Comparison of ENCODE assay signal across 10 mouse cellular contexts in genomic region chr16:23521092-23521491, GRCm38 (mm10). TPM values are rescaled to one million over a fixed set of nuclear protein-coding genes. Genes with fewer than 3 reads are reported as not detected.
DNase-seq lines count a peak whose midpoint lies in the region; ATAC-seq lines count a peak whose summit lies in the region.
"Had no signal": no experiment of that assay in that cellular context is flagged by ENCODE, and none has a peak within 500 bp of the region (broad histone marks: within the 10 kb centered on the region; RNA-seq: fewer than 3 reads in every experiment).

No protein-coding gene starts in this region.

- DNase-seq in heart, postnatal 25 days (ENCODE audit: low spot score): no peak
- peak; percentile 24 for DNase-seq in brain, adult 2 months (ENCODE audit: low read depth, low spot score)
- DNase-seq in right cerebral cortex, adult 18-20 months: no peak
- DNase-seq in cerebellum, adult 9-10 months: no peak
- DNase-seq: kidney, adult 18-20 months had no signal

- H3K27me3 ChIP-seq in heart, embryonic 15.5 days: no peaks in the 10 kb centered on the region
- no peaks in the 10 kb centered on the region for H3K27me3 ChIP-seq in forebrain, embryonic 16.5 days (replicated peaks; ENCODE audit: control insufficient read depth, insufficient read depth, low read length)
- no peaks in the 10 kb centered on the region for H3K27me3 ChIP-seq in liver, embryonic 16.5 days (ENCODE audit: control insufficient read depth, insufficient read depth, low read depth, low read length)
- H3K27me3 ChIP-seq: limb, embryonic 15.5 days had no signal

- peaks cover 63% of the 10 kb centered on the region for H3K4me1 ChIP-seq in heart, embryonic 15.5 days (replicated peaks)
- peaks cover 57% of the 10 kb centered on the region for H3K4me1 ChIP-seq in forebrain, embryonic 16.5 days (replicated peaks; ENCODE audit: control insufficient read depth, insufficient read depth, low read length)
- H3K4me1 ChIP-seq in liver, embryonic 16.5 days (ENCODE audit: control insufficient read depth, low read depth, low read length): peaks cover 3% of the 10 kb centered on the region; the same call in 1 of the 2 replicates

- peak overlapping the region; percentile 8; the same call in 1 of the 2 replicates for H3K9ac ChIP-seq in heart, embryonic 15.5 days
- peak overlapping the region; percentile 80 for H3K9ac ChIP-seq in forebrain, embryonic 16.5 days (replicated peaks; ENCODE audit: low read depth, low read length)
- H3K9ac ChIP-seq in liver, embryonic 16.5 days (ENCODE audit: low read depth, low read length): no peak overlapping the region

- peak overlapping the region; percentile 89 for H3K27ac ChIP-seq in heart, embryonic 15.5 days
- peak overlapping the region; percentile 97 for H3K27ac ChIP-seq in forebrain, embryonic 16.5 days (ENCODE audit: low read length)
- no peak overlapping the region for H3K27ac ChIP-seq in liver, embryonic 16.5 days (ENCODE audit: low read length)

- no peaks in the 10 kb centered on the region for H3K9me3 ChIP-seq in heart, embryonic 15.5 days (replicated peaks)
- no peaks in the 10 kb centered on the region for H3K9me3 ChIP-seq in forebrain, embryonic 16.5 days (ENCODE audit: control insufficient read depth, low read length)
- H3K9me3 ChIP-seq in liver, embryonic 16.5 days (replicated peaks; ENCODE audit: control insufficient read depth, low read length): no peaks in the 10 kb centered on the region
- H3K9me3 ChIP-seq: limb, embryonic 15.5 days had no signal

- WGBS in heart, embryonic 15.5 days: 18% methylated on average over 5 of the region's 5 CpGs
- WGBS in forebrain, embryonic 16.5 days: 9% methylated on average over 5 of the region's 5 CpGs
- WGBS in liver, embryonic 16.5 days (ENCODE audit: insufficient replicate concordance): 22% methylated on average over 5 of the region's 5 CpGs

- intact Hi-C loops in heart, postnatal 25 days (cut with DNase I): no loop called here

- H3K4me2 ChIP-seq in heart, embryonic 15.5 days: peak overlapping the region; percentile 67
- H3K4me2 ChIP-seq in forebrain, embryonic 16.5 days (ENCODE audit: low read length): peak overlapping the region; percentile 62
- peak overlapping the region; percentile 28; the same call in 1 of the 2 replicates for H3K4me2 ChIP-seq in liver, embryonic 16.5 days (ENCODE audit: low read depth, low read length)

- no peaks in the 10 kb centered on the region for H3K36me3 ChIP-seq in heart, embryonic 15.5 days
- H3K36me3 ChIP-seq in forebrain, embryonic 16.5 days (ENCODE audit: control insufficient read depth, insufficient read depth): no peaks in the 10 kb centered on the region
- H3K36me3 ChIP-seq in liver, embryonic 16.5 days (ENCODE audit: control insufficient read depth, insufficient read depth): no peaks in the 10 kb centered on the region; the same call in 1 of the 2 replicates
- H3K36me3 ChIP-seq: limb, embryonic 15.5 days had no signal

- peak overlapping the region; percentile 55; the same call in 1 of the 2 replicates for H3K4me3 ChIP-seq in heart, embryonic 15.5 days
- peak overlapping the region; percentile 60 for H3K4me3 ChIP-seq in forebrain, embryonic 16.5 days (replicated peaks; ENCODE audit: low read length)
- peak overlapping the region; percentile 3; the same call in 1 of the 2 replicates for H3K4me3 ChIP-seq in liver, embryonic 16.5 days (ENCODE audit: low read depth, low read length)

- ATAC-seq in heart, embryonic 15.5 days (replicated peaks; ENCODE audit: insufficient number of reproducible peaks, insufficient read depth, low FRiP score, low read depth): no peak
- ATAC-seq in forebrain, embryonic 16.5 days: no peak
- no peak for ATAC-seq in liver, embryonic 16.5 days (ENCODE audit: low read depth)
- ATAC-seq in activated CD4-positive, CD25-positive, alpha-beta regulatory T cell, adult 4 months: no peak

RNA-seq across cellular contexts. Expression of gene Masp1, which starts 0.5 kb away (rescaled TPM):
- 13.1 and 14.0 TPM in 2 replicates for polyA plus RNA-seq in heart, embryonic 15.5 days (2015; fragmentation: Nextera tagmentation; extraction: Ambion mirVana)
- 10 to 100 TPM; 17.5 to 22.0 TPM for total RNA-seq in heart, postnatal 25 days (2021)
- polyA plus RNA-seq in forebrain, embryonic 16.5 days (2015; fragmentation: Nextera tagmentation; extraction: Ambion mirVana): 46.1 and 51.3 TPM in 2 replicates
- 26.5 and 30.8 TPM in 2 replicates for polyA plus RNA-seq in liver, embryonic 16.5 days (2015; fragmentation: Nextera tagmentation; extraction: Ambion mirVana)
- not detected for polyA plus RNA-seq in activated CD4-positive, CD25-positive, alpha-beta regulatory T cell, adult 4 months (2017; shearing (Covaris generic))

RNA-seq across cellular contexts. Expression of gene Rtp4, which starts 1.0 kb away (rescaled TPM):
- 8.4 and 10.6 TPM in 2 replicates for polyA plus RNA-seq in heart, embryonic 15.5 days (2015; fragmentation: Nextera tagmentation; extraction: Ambion mirVana)
- total RNA-seq in heart, postnatal 25 days (2021): 1 to 10 TPM; 4.9 to 6.2 TPM
- polyA plus RNA-seq in forebrain, embryonic 16.5 days (2015; fragmentation: Nextera tagmentation; extraction: Ambion mirVana): 3.0 and 4.1 TPM in 2 replicates
- 5.6 and 6.5 TPM in 2 replicates for polyA plus RNA-seq in liver, embryonic 16.5 days (2015; fragmentation: Nextera tagmentation; extraction: Ambion mirVana)
- polyA plus RNA-seq in activated CD4-positive, CD25-positive, alpha-beta regulatory T cell, adult 4 months (2017; shearing (Covaris generic)): 100 to 1,000 TPM; 129 to 178 TPM

Comparison
In these comparisons a context has a peak if more than half of its experiments do, and no peak if none do; other contexts are left out.
1. H3K4me3 ChIP-seq: peak in every context shown above with its lines; median percentile 60 in forebrain, embryonic 16.5 days; 55 in heart, embryonic 15.5 days; 3 in liver, embryonic 16.5 days.
2. RNA of gene Masp1, which starts 0.5 kb away (polyA plus RNA-seq): 46.1 to 51.3 TPM in forebrain, embryonic 16.5 days, 26.5 to 30.8 TPM in liver, embryonic 16.5 days and 13.1 to 14.0 TPM in heart, embryonic 15.5 days; not detected in activated CD4-positive, CD25-positive, alpha-beta regulatory T cell, adult 4 months; every median in the first group is over 10 times any median in the second.
3. RNA of gene Rtp4, which starts 1.0 kb away (polyA plus RNA-seq): 129 to 178 TPM in activated CD4-positive, CD25-positive, alpha-beta regulatory T cell, adult 4 months; 8.4 to 10.6 TPM in heart, embryonic 15.5 days, 5.6 to 6.5 TPM in liver, embryonic 16.5 days and 3.0 to 4.1 TPM in forebrain, embryonic 16.5 days; every median in the first group is over 10 times any median in the second.
4. Peak in every context shown above with its lines, with median percentiles within 50 percentile points of each other: H3K4me2 ChIP-seq.